Mouse (Mus musculus): ENCODE results near the gene 4930402H24Rik.

- TF ChIP-seq CTCF (IDR thresholded peaks at IDR 0.05; ENCODE audit: extremely low read depth, insufficient read depth, insufficient read length, insufficient replicate concordance) (no peak), POLR2A (IDR thresholded peaks at IDR 0.05; ENCODE audit: low read depth, low read length) (no peak)
Measured at GRCm38 (mm10) chr2:130704040-130705001, 201.9 kb downstream of the 4930402H24Rik start.

Data from spleen, adult 2 months (tissue).